Mouse (Mus musculus) ES-E14 (cell line): ENCODE measurements at regions not wholly inside any gene's neighbourhood (a gene's known extent, or its start where the extent isn't known, plus 50 kb on each side); places are given as distances from the start of the nearest gene placed in this dataset.

Experiments used
- DNase-seq: peaks from one replicate; pipeline ENCODE4 v3.0.0-alpha.2; 2013; ENCODE audit warnings: low read depth, low spot score
- H3K27ac ChIP-seq: 2 replicates; pipeline ENCODE4 v1.5.1; 2012; ENCODE audit warnings: low read depth, mild to moderate bottlenecking, low read length, moderate library complexity, mixed read lengths; ENCODE audit not compliant: poor library complexity, insufficient read depth, severe bottlenecking
- H3K36me3 ChIP-seq: 2 replicates; pipeline ENCODE4 v1.6.1; 2012; ENCODE audit warnings: mild to moderate bottlenecking, low read length, moderate library complexity, mixed read lengths; ENCODE audit not compliant: control insufficient read depth, poor library complexity, insufficient read depth, severe bottlenecking
- H3K4me1 ChIP-seq, 2 experiments: fragments of 150-350 bp in 1 of 2; sonication (generic) in 1 of 2; 2 replicates each; pipeline ENCODE4 v1.6.1; 2012; ENCODE audit warnings: low read length in 2 of 2, mild to moderate bottlenecking in 1 of 2, mixed read lengths in 1 of 2; ENCODE audit not compliant: control insufficient read depth in 2 of 2, insufficient read depth in 2 of 2, poor library complexity in 1 of 2
- H3K4me3 ChIP-seq, 2 experiments: fragments of 150-350 bp in 1 of 2; sonication (generic) in 1 of 2; 2 replicates each; pipeline ENCODE4 v1.5.1; 2012; ENCODE audit warnings: low read length in 2 of 2, low read depth in 1 of 2, mild to moderate bottlenecking in 1 of 2, mixed read lengths in 1 of 2; ENCODE audit not compliant: insufficient read depth in 1 of 2, poor library complexity in 1 of 2, severe bottlenecking in 1 of 2
- H3K9ac ChIP-seq: 2 replicates; pipeline ENCODE4 v1.6.1; 2012; ENCODE audit warnings: low read depth, mild to moderate bottlenecking, low read length, mixed read lengths; ENCODE audit not compliant: poor library complexity, insufficient read depth, severe bottlenecking
- H3K9me3 ChIP-seq: fragments of 150-350 bp; sonication (generic); 2 replicates; pipeline ENCODE4 v1.6.1; 2012; ENCODE audit warnings: low read depth, mild to moderate bottlenecking, low read length; ENCODE audit not compliant: control insufficient read depth, insufficient read depth
- CHD2 ChIP-seq: IDR thresholded peaks from 2 replicates; pipeline ENCODE4 v1.6.1; 2014; ENCODE audit warnings: mild to moderate bottlenecking, low read depth, low read length, inconsistent platforms
- HCFC1 ChIP-seq: IDR thresholded peaks from 2 replicates; pipeline ENCODE4 v1.6.1; 2012; ENCODE audit warnings: low read length, inconsistent platforms, borderline replicate concordance; ENCODE audit not compliant: insufficient read depth
- MAFK ChIP-seq: IDR thresholded peaks from 2 replicates; pipeline ENCODE4 v1.6.1; 2014; ENCODE audit warnings: mild to moderate bottlenecking, low read depth, low read length, inconsistent platforms; ENCODE audit not compliant: insufficient read depth
- ZC3H11A ChIP-seq: IDR thresholded peaks from 2 replicates; pipeline ENCODE4 v1.6.1; 2012; ENCODE audit warnings: low read depth, mild to moderate bottlenecking, inconsistent platforms, low read length, borderline replicate concordance
- ZNF384 ChIP-seq: IDR thresholded peaks from 2 replicates; pipeline ENCODE4 v1.6.1; 2012; ENCODE audit warnings: low read depth, low read length, inconsistent platforms
- in situ Hi-C, 2 experiments: fragments of 600-800 bp; cut with MboI; formaldehyde crosslinking; loops; one replicate each; pipeline ENCODE4 v1.15.1; 2025; ENCODE audit warnings: low sequenced_read_pairs in 2 of 2, inconsistent platforms in 1 of 2; ENCODE audit not compliant: unreplicated experiment in 2 of 2

DNA sequence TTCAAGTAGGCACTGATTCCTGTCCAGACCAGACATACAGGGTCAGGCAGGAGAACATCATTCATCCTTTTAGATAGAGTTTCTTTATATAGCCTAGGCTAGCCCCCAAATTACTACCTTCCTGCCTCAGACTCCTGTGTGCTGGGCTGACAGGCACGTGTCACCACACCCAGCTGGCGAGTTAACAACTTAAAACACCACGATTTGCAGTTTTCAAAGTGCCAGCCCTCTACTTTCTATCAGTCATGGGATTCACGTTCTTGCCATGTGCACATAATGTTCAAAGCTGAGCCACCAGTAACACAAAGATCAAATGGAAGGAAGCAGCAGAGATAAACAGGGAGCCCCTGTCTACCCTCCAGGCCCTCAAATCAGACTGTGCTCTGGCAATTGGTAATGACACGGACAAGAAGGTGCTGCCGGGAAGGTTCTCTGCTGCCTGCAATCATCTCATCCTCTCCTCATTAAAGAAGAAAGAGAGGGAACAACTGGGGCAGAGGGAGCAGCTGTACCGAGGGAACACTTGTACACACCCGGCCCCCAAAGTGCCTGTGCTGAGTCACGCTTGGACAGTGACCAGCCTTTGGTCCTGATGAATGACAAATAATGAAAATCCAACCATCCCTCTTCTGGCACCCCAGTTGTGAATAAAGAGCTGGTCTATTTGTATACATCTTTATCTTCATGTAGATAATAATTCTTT, 79.4 kb upstream of the Irf2bp2 start:
- H3K4me1 ChIP-seq, result no peaks in the 10 kb centered on the region
- DNase-seq, result no peak
- H3K27ac ChIP-seq, result no peak overlapping the region
- in situ Hi-C loops, result no loop called here
- no peak overlapping the region for H3K4me3 ChIP-seq
- TF ChIP-seq ZC3H11A (no peak), ZNF384 (no peak), CHD2 (no peak)
- no peaks in the 10 kb centered on the region for H3K36me3 ChIP-seq
- H3K9ac ChIP-seq, result no peak overlapping the region
- no peaks in the 10 kb centered on the region for H3K9me3 ChIP-seq

DNA sequence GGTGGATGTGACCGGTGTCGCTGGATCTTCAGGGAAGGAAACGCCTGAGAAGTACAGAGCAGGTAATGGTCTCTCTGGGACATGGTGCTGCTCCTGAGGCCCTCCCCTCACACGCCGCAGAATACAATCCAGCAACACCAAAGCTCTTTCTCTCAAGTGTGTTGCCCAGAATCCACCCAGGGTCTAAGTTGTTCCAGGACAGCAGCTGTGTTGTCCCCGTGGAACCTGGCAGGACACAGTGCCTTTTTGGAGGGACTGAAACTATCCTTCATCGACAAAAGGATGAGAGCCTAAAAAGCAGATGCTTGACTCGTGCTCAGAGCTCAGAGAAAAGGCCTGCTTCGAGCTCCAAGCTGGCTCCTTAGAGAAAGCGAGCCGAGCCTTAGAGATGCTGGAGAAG, 77.8 kb upstream of the Irf2bp2 start:
- in situ Hi-C loops, result no loop called here
- Histone ChIP-seq H3K4me1 (peaks cover 0 to 5% of the 10 kb centered on the region in 2 experiments; a peak in 1 of 4 replicates), H3K27ac (no peak overlapping the region), H3K9me3 (no peaks in the 10 kb centered on the region), H3K4me3 (no peak overlapping the region), H3K9ac (no peak overlapping the region), H3K36me3 (no peaks in the 10 kb centered on the region)
- DNase-seq, result no peak
- TF ChIP-seq ZC3H11A (no peak), HCFC1 (no peak), CHD2 (no peak), ZNF384 (no peak), MAFK (no peak)

DNA sequence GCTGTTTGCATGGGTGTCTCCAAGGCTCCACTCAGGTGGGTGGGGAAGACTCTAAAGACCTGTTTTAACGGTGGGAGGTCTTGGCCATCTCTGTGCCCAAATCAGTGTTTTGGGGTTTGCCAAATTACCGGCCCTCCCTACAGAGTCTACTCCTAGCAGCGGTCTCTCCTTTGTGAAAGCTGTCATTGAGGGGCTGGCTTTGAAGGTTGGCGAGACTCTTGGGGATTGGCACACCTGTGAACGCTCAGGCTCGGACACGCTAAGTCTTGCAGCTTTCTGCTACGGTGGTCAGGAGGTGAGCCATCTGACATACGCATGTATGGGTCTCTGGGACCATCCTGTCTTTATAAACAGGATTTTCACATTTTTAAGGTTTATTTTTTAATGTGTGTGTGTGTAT, 76.1 kb upstream of the Irf2bp2 start:
- Histone ChIP-seq H3K9ac (no peak overlapping the region), H3K27ac (no peak overlapping the region), H3K36me3 (no peaks in the 10 kb centered on the region), H3K4me1 (peaks cover 0 to 7% of the 10 kb centered on the region in 2 experiments; a peak in 1 of 4 replicates), H3K9me3 (no peaks in the 10 kb centered on the region), H3K4me3 (no peak overlapping the region)
- in situ Hi-C loops, result no loop called here
- no peak for DNase-seq
- no peak for TF ChIP-seq CHD2
- no peak for TF ChIP-seq HCFC1
- TF ChIP-seq ZNF384, result no peak
- no peak for TF ChIP-seq ZC3H11A
- no peak for TF ChIP-seq MAFK

DNA sequence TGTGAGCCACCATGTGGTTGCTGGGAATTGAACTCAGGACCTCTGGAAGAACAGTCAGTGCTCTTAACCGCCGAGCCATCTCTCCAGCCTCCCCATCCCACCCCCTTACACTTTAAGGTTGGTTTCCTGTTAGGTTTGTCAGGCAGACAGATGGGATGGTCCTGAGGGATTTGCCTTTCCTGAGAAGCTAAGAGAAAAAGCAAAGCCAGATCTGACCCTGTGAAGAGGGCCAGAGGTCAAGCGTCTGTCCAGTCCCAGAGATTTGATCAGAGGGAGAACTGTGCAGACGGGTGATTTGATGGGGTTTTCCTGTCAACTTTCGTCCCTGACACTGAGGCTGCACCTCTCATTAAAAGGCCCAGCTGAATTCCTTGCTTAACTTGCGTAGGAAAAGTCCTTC, 75.4 kb upstream of the Irf2bp2 start:
- no peak overlapping the region for H3K27ac ChIP-seq
- H3K9ac ChIP-seq, result no peak overlapping the region
- no peak for TF ChIP-seq HCFC1
- no peak for TF ChIP-seq MAFK
- no peak for TF ChIP-seq ZNF384
- no peak for TF ChIP-seq CHD2
- no peak for TF ChIP-seq ZC3H11A
- peaks cover 0 to 7% of the 10 kb centered on the region in 2 experiments; a peak in 1 of 4 replicates for H3K4me1 ChIP-seq
- no peak for DNase-seq
- in situ Hi-C loops, result no loop called here
- H3K36me3 ChIP-seq, result no peaks in the 10 kb centered on the region
- H3K9me3 ChIP-seq, result no peaks in the 10 kb centered on the region
- H3K4me3 ChIP-seq, result no peak overlapping the region

DNA sequence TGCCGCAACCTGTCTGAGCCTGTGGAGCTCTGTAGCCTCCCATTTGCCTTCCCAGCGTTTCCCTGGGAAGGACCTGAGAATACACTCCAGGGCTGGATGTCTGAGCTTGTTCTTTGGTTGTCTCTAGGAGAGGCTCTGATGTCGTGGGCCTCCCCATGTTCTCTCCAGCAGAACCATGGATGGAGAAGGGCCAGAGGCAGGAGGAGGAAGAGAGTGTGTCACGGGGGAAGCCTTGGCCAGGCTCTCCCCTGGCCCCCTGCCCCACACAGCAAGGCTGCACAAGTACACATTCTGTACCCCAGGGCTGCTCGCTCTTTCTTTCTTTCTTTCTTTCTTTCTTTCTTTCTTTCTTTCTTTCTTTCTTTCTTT, 74.9 kb upstream of the Irf2bp2 start:
- TF ChIP-seq ZC3H11A (no peak), MAFK (no peak), HCFC1 (no peak), CHD2 (no peak), ZNF384 (no peak)
- no peak overlapping the region for H3K27ac ChIP-seq
- peaks cover 0 to 7% of the 10 kb centered on the region in 2 experiments; a peak in 1 of 4 replicates for H3K4me1 ChIP-seq
- no peaks in the 10 kb centered on the region for H3K36me3 ChIP-seq
- no peak overlapping the region for H3K4me3 ChIP-seq
- in situ Hi-C loops, result no loop called here
- no peak overlapping the region for H3K9ac ChIP-seq
- H3K9me3 ChIP-seq, result no peaks in the 10 kb centered on the region
- no peak for DNase-seq
